Mouse (Mus musculus): ENCODE measurements around the gene Gm10251.
"Not testable (repeated sequence)": the region's sequence is repeated elsewhere in the genome, so short reads cannot be mapped to it uniquely, and the experiment has no call there.

Gene Gm10251

GRCm38 (mm10) chr14:6684070-6684469 is at the start of gene Gm10251:
TSS of gene Gm10251 (minus strand) at chr14:6684170.
- H3K27me3 ChIP-seq (ENCODE audit: insufficient read depth, low read length), result not testable (repeated sequence)

DNA sequence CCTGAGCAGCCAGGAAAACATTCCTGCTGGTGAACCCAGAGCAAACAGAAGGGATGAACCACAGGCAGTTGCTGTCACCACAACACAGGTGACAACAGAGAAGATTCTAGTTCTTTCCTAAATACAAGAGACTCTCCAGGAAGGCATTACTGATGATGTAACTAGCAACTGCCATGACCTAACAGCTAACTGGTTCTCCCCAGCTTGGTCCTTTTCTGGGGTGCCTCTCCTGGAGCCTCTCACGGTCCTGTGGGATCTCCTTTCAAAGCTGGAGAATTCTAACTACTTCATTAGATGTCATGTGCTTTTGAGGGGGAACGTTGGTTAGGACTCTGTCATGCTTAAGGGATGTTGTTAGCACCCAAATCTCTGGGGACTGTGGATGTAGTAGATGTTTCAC is 36.2 kb upstream of the Gm10251 start, which contains the start of gene Gm8050:
Gene Gm8050, minus strand, starts transcription at position 101 of the 400 bp plus-strand sequence.
- not testable (repeated sequence) for H3K36me3 ChIP-seq (ENCODE audit: insufficient read depth, low read length); H3K9me3 ChIP-seq (ENCODE audit: low read length); H3K4me1 ChIP-seq (replicated peaks; ENCODE audit: low read depth, low read length); H3K27me3 ChIP-seq (ENCODE audit: insufficient read depth, low read length); H3K4me3 ChIP-seq (replicated peaks; ENCODE audit: low read length)

More at GRCm38 (mm10) chr14:6684070-6684469, at the start of gene Gm10251:
- H3K9me3 ChIP-seq (ENCODE audit: low read length); H3K4me3 ChIP-seq (replicated peaks; ENCODE audit: low read length); H3K4me1 ChIP-seq (replicated peaks; ENCODE audit: low read depth, low read length); H3K36me3 ChIP-seq (ENCODE audit: insufficient read depth, low read length): not testable (repeated sequence)

- not testable (repeated sequence) for H3K4me3 ChIP-seq (replicated peaks; ENCODE audit: low read length)
These were observed 61.7 kb downstream of the Gm10251 start, which contains the start of gene Gm3460 for GRCm38 (mm10) chr14:6622318-6622717. TSS of gene Gm3460 (minus strand) at chr14:6622418.

GRCm38 (mm10) chr14:6606436-6606835 is 77.5 kb downstream of the Gm10251 start:
- H3K36me3 ChIP-seq (ENCODE audit: insufficient read depth, low read length); H3K27me3 ChIP-seq (ENCODE audit: insufficient read depth, low read length); H3K4me1 ChIP-seq (replicated peaks; ENCODE audit: low read depth, low read length); H3K4me3 ChIP-seq (replicated peaks; ENCODE audit: low read length); H3K9me3 ChIP-seq (ENCODE audit: low read length): not testable (repeated sequence)

More at GRCm38 (mm10) chr14:6622318-6622717, 61.7 kb downstream of the Gm10251 start, which contains the start of gene Gm3460:
- not testable (repeated sequence) for H3K4me1 ChIP-seq (replicated peaks; ENCODE audit: low read depth, low read length); H3K27me3 ChIP-seq (ENCODE audit: insufficient read depth, low read length); H3K36me3 ChIP-seq (ENCODE audit: insufficient read depth, low read length); H3K9me3 ChIP-seq (ENCODE audit: low read length)

GRCm38 (mm10) chr14:6605004-6605403 is 79.0 kb downstream of the Gm10251 start:
- not testable (repeated sequence) for H3K4me1 ChIP-seq (replicated peaks; ENCODE audit: low read depth, low read length); H3K9me3 ChIP-seq (ENCODE audit: low read length); H3K36me3 ChIP-seq (ENCODE audit: insufficient read depth, low read length); H3K4me3 ChIP-seq (replicated peaks; ENCODE audit: low read length); H3K27me3 ChIP-seq (ENCODE audit: insufficient read depth, low read length)

DNA sequence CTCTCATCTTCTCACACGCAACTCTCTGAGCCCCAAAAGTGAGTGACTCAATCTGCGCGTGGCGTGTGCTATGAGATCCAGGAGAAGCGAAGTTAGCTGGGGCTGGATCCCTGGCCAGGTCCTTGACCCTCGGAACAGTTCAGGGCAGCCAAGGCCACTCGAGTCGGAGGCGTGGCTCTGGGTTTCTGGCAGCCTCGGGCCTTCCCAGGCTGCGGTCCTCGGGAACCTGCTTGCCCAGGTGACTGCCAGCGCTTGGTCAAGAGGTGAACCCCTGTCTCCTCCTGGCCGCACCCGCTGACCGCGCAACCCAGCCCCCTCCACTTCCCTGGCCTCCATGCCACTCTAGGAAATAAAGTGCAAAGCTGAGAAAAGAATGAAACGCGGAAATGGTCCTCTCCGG is 79.4 kb downstream of the Gm10251 start:
- not testable (repeated sequence) for H3K4me3 ChIP-seq (replicated peaks; ENCODE audit: low read length); H3K36me3 ChIP-seq (ENCODE audit: insufficient read depth, low read length); H3K4me1 ChIP-seq (replicated peaks; ENCODE audit: low read depth, low read length); H3K27me3 ChIP-seq (ENCODE audit: insufficient read depth, low read length); H3K9me3 ChIP-seq (ENCODE audit: low read length)

GRCm38 (mm10) chr14:6590513-6590912 is 93.5 kb downstream of the Gm10251 start, which contains the start of gene Gm3629:
TSS of gene Gm3629 (minus strand) at chr14:6590613.
- not testable (repeated sequence) for H3K9me3 ChIP-seq (ENCODE audit: low read length); H3K27me3 ChIP-seq (ENCODE audit: insufficient read depth, low read length); H3K36me3 ChIP-seq (ENCODE audit: insufficient read depth, low read length); H3K4me1 ChIP-seq (replicated peaks; ENCODE audit: low read depth, low read length); H3K4me3 ChIP-seq (replicated peaks; ENCODE audit: low read length)

Measured in E14TG2a.4 (cell line).